Mouse (Mus musculus): ENCODE measurements around the gene 1500009L16Rik. TPM values are rescaled to one million over a fixed set of nuclear protein-coding genes. Genes with fewer than 3 reads are reported as not detected.

Gene 1500009L16Rik
- polyA plus RNA-seq, 1 experiment from 2014 or later, result 44.0 TPM

- Histone ChIP-seq H3K27ac (ENCODE audit: low read depth, low read length) (no peak overlapping the region), H3K4me1 (replicated peaks; ENCODE audit: control insufficient read depth, insufficient read depth, low read length) (no peaks in the 10 kb centered on the region), H3K27me3 (ENCODE audit: control insufficient read depth, insufficient read depth, low read length) (no peaks in the 10 kb centered on the region), H3K9ac (ENCODE audit: low read length) (no peak overlapping the region), H3K36me3 (ENCODE audit: control insufficient read depth, insufficient read depth, low read length) (no peaks in the 10 kb centered on the region), H3K9me3 (ENCODE audit: control insufficient read depth, low read length) (no peaks in the 10 kb centered on the region), H3K4me3 (ENCODE audit: low read depth, low read length) (no peak overlapping the region), H3K4me2 (ENCODE audit: low read depth, low read length, severe bottlenecking) (no peak overlapping the region)
- DNase-seq (ENCODE audit: low spot score) (peak; percentile 75), ATAC-seq (replicated peaks; ENCODE audit: low FRiP score) (no peak)
- WGBS, result 47% methylated on average over 11 of the region's 11 CpGs
These were observed 53.7 kb downstream of the 1500009L16Rik start for GRCm38 (mm10) chr10:83776272-83776878.

DNA sequence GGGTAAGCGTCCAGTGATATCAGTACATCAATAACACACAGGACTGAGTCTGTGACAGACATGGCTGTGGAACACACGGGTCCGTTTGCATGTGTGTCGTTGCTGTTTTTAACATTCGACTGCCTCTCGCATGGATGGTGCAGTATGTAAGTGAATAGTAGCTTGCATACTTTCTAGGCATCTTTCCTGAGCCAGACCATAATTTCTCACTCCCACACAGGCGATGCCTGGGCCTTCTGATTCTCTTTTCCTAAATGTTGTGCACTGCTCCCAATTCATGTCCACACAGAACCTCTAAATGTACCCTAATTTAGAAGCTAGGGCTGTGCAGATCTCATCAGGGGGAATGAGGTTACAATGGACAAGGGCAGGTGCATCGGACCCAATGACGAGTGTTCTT is 54.6 kb downstream of the 1500009L16Rik start:
- no peak for DNase-seq (ENCODE audit: low spot score)
- ATAC-seq (replicated peaks; ENCODE audit: low FRiP score), result no peak
- Histone ChIP-seq H3K36me3 (ENCODE audit: control insufficient read depth, insufficient read depth, low read length) (no peaks in the 10 kb centered on the region), H3K9ac (ENCODE audit: low read length) (no peak overlapping the region), H3K4me1 (replicated peaks; ENCODE audit: control insufficient read depth, insufficient read depth, low read length) (no peaks in the 10 kb centered on the region), H3K9me3 (ENCODE audit: control insufficient read depth, low read length) (no peaks in the 10 kb centered on the region), H3K4me3 (ENCODE audit: low read depth, low read length) (no peak overlapping the region), H3K27me3 (ENCODE audit: control insufficient read depth, insufficient read depth, low read length) (no peaks in the 10 kb centered on the region), H3K27ac (ENCODE audit: low read depth, low read length) (no peak overlapping the region), H3K4me2 (ENCODE audit: low read depth, low read length, severe bottlenecking) (no peak overlapping the region)
- WGBS, result 86% methylated on average over 9 of the region's 9 CpGs

DNA sequence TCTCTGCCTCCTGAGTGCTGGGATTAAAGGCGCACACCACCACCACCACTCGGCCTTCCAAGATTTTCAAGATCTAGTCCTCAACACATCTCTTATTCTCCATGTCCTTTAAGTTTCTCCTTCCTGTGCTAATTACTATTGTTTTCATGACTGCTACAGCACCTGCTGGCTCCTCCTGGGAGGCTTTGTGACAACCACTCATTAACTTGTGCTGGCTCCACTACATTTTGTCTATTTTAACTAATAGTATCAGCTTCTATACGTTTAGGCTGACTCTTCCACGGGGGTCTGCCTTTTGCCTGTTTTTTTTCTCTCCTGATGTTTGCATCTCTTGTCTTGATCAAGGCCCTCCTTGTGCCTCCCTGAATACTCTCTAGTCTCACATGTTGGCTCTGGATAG is 59.2 kb downstream of the 1500009L16Rik start:
- Histone ChIP-seq H3K9me3 (ENCODE audit: control insufficient read depth, low read length) (no peaks in the 10 kb centered on the region), H3K36me3 (ENCODE audit: control insufficient read depth, insufficient read depth, low read length) (no peaks in the 10 kb centered on the region), H3K4me2 (ENCODE audit: low read depth, low read length, severe bottlenecking) (no peak overlapping the region), H3K27ac (ENCODE audit: low read depth, low read length) (no peak overlapping the region), H3K4me3 (ENCODE audit: low read depth, low read length) (no peak overlapping the region), H3K9ac (ENCODE audit: low read length) (no peak overlapping the region), H3K4me1 (replicated peaks; ENCODE audit: control insufficient read depth, insufficient read depth, low read length) (no peaks in the 10 kb centered on the region), H3K27me3 (ENCODE audit: control insufficient read depth, insufficient read depth, low read length) (no peaks in the 10 kb centered on the region)
- DNase-seq (ENCODE audit: low spot score) (no peak), ATAC-seq (replicated peaks; ENCODE audit: low FRiP score) (no peak)
- 96% methylated on average over 4 of the region's 4 CpGs for WGBS

DNA sequence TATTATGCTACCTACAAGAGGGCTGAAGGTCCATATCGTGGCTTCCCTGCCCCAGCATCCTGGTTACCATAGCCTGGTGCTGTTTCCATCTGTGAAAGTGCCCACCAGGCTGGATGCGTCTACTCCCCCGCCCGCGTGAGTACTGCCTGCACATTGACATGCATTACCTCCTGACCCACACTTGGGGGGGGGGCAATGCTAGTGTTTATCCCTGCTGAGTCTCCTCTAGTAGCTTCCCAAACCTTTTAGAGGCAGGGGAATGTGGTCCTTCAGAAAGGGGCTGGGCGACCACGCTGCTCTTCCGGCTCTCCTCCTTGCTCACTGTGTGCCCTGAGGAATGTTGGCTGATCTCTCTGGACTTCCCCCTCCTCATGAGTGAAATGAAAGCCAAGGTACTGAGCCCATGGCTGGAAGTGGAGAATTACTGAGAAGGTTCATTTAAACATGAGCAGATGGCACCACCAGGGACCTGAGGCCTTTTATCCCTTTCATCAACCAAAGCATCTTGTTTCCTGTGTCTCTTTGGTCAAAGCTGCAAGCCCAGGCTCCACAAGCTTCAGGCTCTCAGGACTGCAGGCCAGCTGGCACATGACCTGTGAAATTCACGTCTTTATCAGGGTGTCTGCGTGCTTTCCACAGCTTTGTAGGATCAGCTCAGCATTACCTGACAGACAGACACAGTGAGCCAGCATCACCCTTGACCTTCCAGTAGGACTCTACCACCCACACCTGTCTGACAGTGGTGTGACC is 59.9 kb downstream of the 1500009L16Rik start:
- Histone ChIP-seq H3K27me3 (ENCODE audit: control insufficient read depth, insufficient read depth, low read length) (no peaks in the 10 kb centered on the region), H3K36me3 (ENCODE audit: control insufficient read depth, insufficient read depth, low read length) (no peaks in the 10 kb centered on the region), H3K27ac (ENCODE audit: low read depth, low read length) (no peak overlapping the region), H3K4me1 (replicated peaks; ENCODE audit: control insufficient read depth, insufficient read depth, low read length) (no peaks in the 10 kb centered on the region), H3K9me3 (ENCODE audit: control insufficient read depth, low read length) (no peaks in the 10 kb centered on the region), H3K9ac (ENCODE audit: low read length) (no peak overlapping the region), H3K4me3 (ENCODE audit: low read depth, low read length) (no peak overlapping the region), H3K4me2 (ENCODE audit: low read depth, low read length, severe bottlenecking) (no peak overlapping the region)
- 94% methylated on average over 10 of the region's 10 CpGs for WGBS
- ATAC-seq (replicated peaks; ENCODE audit: low FRiP score), result no peak
- DNase-seq (ENCODE audit: low spot score), result peak; percentile 44

GRCm38 (mm10) chr10:83785003-83785402 is 62.3 kb downstream of the 1500009L16Rik start:
- no peak for DNase-seq (ENCODE audit: low spot score)
- Histone ChIP-seq H3K9me3 (ENCODE audit: control insufficient read depth, low read length) (no peaks in the 10 kb centered on the region), H3K27me3 (ENCODE audit: control insufficient read depth, insufficient read depth, low read length) (no peaks in the 10 kb centered on the region), H3K36me3 (ENCODE audit: control insufficient read depth, insufficient read depth, low read length) (no peaks in the 10 kb centered on the region), H3K27ac (ENCODE audit: low read depth, low read length) (no peak overlapping the region), H3K4me2 (ENCODE audit: low read depth, low read length, severe bottlenecking) (no peak overlapping the region), H3K9ac (ENCODE audit: low read length) (no peak overlapping the region), H3K4me1 (replicated peaks; ENCODE audit: control insufficient read depth, insufficient read depth, low read length) (no peaks in the 10 kb centered on the region), H3K4me3 (ENCODE audit: low read depth, low read length) (no peak overlapping the region)
- 36% methylated on average over 5 of the region's 5 CpGs for WGBS
- ATAC-seq (replicated peaks; ENCODE audit: low FRiP score), result no peak

- 77% methylated on average over 3 of the region's 3 CpGs for WGBS
- DNase-seq (ENCODE audit: low spot score), result no peak
- Histone ChIP-seq H3K27ac (ENCODE audit: low read depth, low read length) (no peak overlapping the region), H3K27me3 (ENCODE audit: control insufficient read depth, insufficient read depth, low read length) (no peaks in the 10 kb centered on the region), H3K36me3 (ENCODE audit: control insufficient read depth, insufficient read depth, low read length) (no peaks in the 10 kb centered on the region), H3K9ac (ENCODE audit: low read length) (no peak overlapping the region), H3K4me2 (ENCODE audit: low read depth, low read length, severe bottlenecking) (no peak overlapping the region), H3K4me3 (ENCODE audit: low read depth, low read length) (no peak overlapping the region), H3K4me1 (replicated peaks; ENCODE audit: control insufficient read depth, insufficient read depth, low read length) (no peaks in the 10 kb centered on the region), H3K9me3 (ENCODE audit: control insufficient read depth, low read length) (no peaks in the 10 kb centered on the region)
- no peak for ATAC-seq (replicated peaks; ENCODE audit: low FRiP score)
These were observed 63.1 kb downstream of the 1500009L16Rik start for GRCm38 (mm10) chr10:83785627-83786392.

DNA sequence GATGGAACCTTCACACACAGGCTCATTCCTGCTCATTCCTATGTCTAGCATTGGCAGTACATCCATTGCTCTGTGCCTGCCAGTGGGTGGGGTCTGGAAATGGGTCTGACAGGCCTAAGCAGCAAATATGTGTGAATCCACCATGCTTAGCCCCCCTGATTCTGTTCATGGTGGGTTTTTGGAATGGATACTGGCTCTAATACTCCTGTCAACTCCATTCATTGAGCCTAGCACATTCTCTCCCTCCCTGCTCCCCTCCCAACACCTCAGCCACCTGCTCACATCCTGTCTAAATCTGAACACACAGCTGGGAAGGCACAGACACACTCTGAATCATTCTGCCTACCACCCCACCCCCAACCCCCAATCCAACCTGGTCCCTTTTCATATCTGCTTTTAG is 72.4 kb downstream of the 1500009L16Rik start:
- no peak overlapping the region for H3K9ac ChIP-seq (ENCODE audit: low read length)
- no peaks in the 10 kb centered on the region for H3K36me3 ChIP-seq (ENCODE audit: control insufficient read depth, insufficient read depth, low read length)
- no peaks in the 10 kb centered on the region for H3K27me3 ChIP-seq (ENCODE audit: control insufficient read depth, insufficient read depth, low read length)
- no peak overlapping the region for H3K27ac ChIP-seq (ENCODE audit: low read depth, low read length)
- H3K4me3 ChIP-seq (ENCODE audit: low read depth, low read length), result no peak overlapping the region
- no peak for DNase-seq (ENCODE audit: low spot score)
- H3K4me2 ChIP-seq (ENCODE audit: low read depth, low read length, severe bottlenecking), result no peak overlapping the region
- no peaks in the 10 kb centered on the region for H3K4me1 ChIP-seq (replicated peaks; ENCODE audit: control insufficient read depth, insufficient read depth, low read length)
- no peaks in the 10 kb centered on the region for H3K9me3 ChIP-seq (ENCODE audit: control insufficient read depth, low read length)
- no peak for ATAC-seq (replicated peaks; ENCODE audit: low FRiP score)

DNA sequence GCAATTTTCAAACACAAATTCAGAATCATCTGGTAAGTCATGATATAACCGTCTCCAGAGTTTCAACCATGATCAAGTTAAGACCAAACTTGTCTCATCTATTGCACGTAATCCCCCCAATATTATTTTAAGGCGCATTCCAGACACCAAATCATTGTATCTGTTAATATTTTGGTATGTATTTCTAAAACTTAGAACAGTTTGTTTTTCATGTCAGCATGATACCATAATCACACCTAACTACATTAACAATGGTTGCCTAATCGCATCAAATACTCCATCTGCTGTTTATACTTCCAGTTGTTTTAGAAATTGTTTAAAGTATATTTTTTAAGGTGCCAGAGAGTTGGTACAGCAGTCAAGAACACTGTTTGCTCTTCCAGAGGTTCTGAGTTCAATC is 72.8 kb downstream of the 1500009L16Rik start:
- no peak for ATAC-seq (replicated peaks; ENCODE audit: low FRiP score)
- H3K27me3 ChIP-seq (ENCODE audit: control insufficient read depth, insufficient read depth, low read length), result no peaks in the 10 kb centered on the region

More for the DNA sequence above, 72.8 kb downstream of the 1500009L16Rik start:
- Histone ChIP-seq H3K27ac (ENCODE audit: low read depth, low read length) (no peak overlapping the region), H3K9ac (ENCODE audit: low read length) (no peak overlapping the region), H3K9me3 (ENCODE audit: control insufficient read depth, low read length) (no peaks in the 10 kb centered on the region), H3K4me2 (ENCODE audit: low read depth, low read length, severe bottlenecking) (no peak overlapping the region), H3K36me3 (ENCODE audit: control insufficient read depth, insufficient read depth, low read length) (no peaks in the 10 kb centered on the region), H3K4me1 (replicated peaks; ENCODE audit: control insufficient read depth, insufficient read depth, low read length) (no peaks in the 10 kb centered on the region), H3K4me3 (ENCODE audit: low read depth, low read length) (no peak overlapping the region)
- 90% methylated on average over 4 of the region's 4 CpGs for WGBS
- DNase-seq (ENCODE audit: low spot score), result no peak

Measured in forebrain, embryonic 11.5 days (tissue).